Mouse (Mus musculus) heart, adult 2 months (tissue): ENCODE measurements at regions not wholly inside any gene's neighbourhood (a gene's known extent, or its start where the extent isn't known, plus 50 kb on each side); places are given as distances from the start of the nearest gene placed in this dataset.

ENCODE experiments used
- CTCF ChIP-seq: fragments of 200-600 bp; IDR thresholded peaks from 2 replicates; pipeline ENCODE4 v1.8.1; 2022; ENCODE audit warnings: antibody characterized with exemption, mild to moderate bottlenecking, moderate library complexity
- EP300 ChIP-seq: fragments of 200-500 bp; IDR thresholded peaks from 2 replicates; pipeline ENCODE4 v1.6.1; 2011; ENCODE audit warnings: low read depth, low read length, control low read depth; ENCODE audit not compliant: insufficient read depth

GRCm38 (mm10) chr5:41006692-41007091 is 701.3 kb downstream of the Rab28 start:
- TF ChIP-seq CTCF, result peak; percentile 52
- TF ChIP-seq EP300, result no peak
